Mouse (Mus musculus): Measurements from ENCODE around the gene Ftsj3. TPM values are rescaled to one million over a fixed set of nuclear protein-coding genes. Genes with fewer than 3 reads are reported as not detected.
"Not testable (repeated sequence)": the region's sequence is repeated elsewhere in the genome, so short reads cannot be mapped to it uniquely, and the experiment has no call there.

Ftsj3 gene
- polyA plus RNA-seq, 1 experiment from 2014 or later = 35.3 TPM

GRCm38 (mm10) chr11:106220603-106221002 lies 35.3 kb downstream of the Ftsj3 start:
- no peak for ATAC-seq (ENCODE audit: low read depth)
- no peak overlapping the region for H3K27ac ChIP-seq (replicated peaks)
- peaks cover 17% of the 10 kb centered on the region for H3K36me3 ChIP-seq
- no peaks in the 10 kb centered on the region for H3K9me3 ChIP-seq
- H3K9ac ChIP-seq = no peak overlapping the region
- H3K4me2 ChIP-seq = no peak overlapping the region
- 87% methylated on average over 3 of the region's 3 CpGs for WGBS
- peaks cover 41% of the 10 kb centered on the region for H3K4me1 ChIP-seq (replicated peaks)
- H3K27me3 ChIP-seq = no peaks in the 10 kb centered on the region
- no peak overlapping the region for H3K4me3 ChIP-seq

GRCm38 (mm10) chr11:106216730-106217490 lies 39.0 kb downstream of the Ftsj3 start, which contains the start of gene Ddx42:
Gene Ddx42, plus strand, starts transcription at chr11:106216926.
- peak; percentile 96 for ATAC-seq (ENCODE audit: low read depth)
- H3K27me3 ChIP-seq = no peaks in the 10 kb centered on the region
- H3K4me3 ChIP-seq = peak within 1 kb of the TSS; percentile 97
- H3K4me2 ChIP-seq = peak within 1 kb of the TSS; percentile 81
- H3K27ac ChIP-seq (replicated peaks) = peak within 1 kb of the TSS; percentile 97
- peaks cover 14% of the 10 kb centered on the region for H3K36me3 ChIP-seq
- H3K9me3 ChIP-seq = no peaks in the 10 kb centered on the region
- peak within 1 kb of the TSS; percentile 98 for H3K9ac ChIP-seq
- H3K4me1 ChIP-seq (replicated peaks) = peaks cover 60% of the 10 kb centered on the region
- WGBS = under 1% methylated on average over 70 of the region's 70 CpGs

- Histone ChIP-seq H3K4me3 (peak within 1 kb of the TSS; percentile 97), H3K36me3 (peaks cover 22% of the 10 kb centered on the region), H3K27me3 (no peaks in the 10 kb centered on the region), H3K4me2 (peak within 1 kb of the TSS; percentile 81), H3K27ac (replicated peaks) (peak within 1 kb of the TSS; percentile 97), H3K4me1 (replicated peaks) (peaks cover 60% of the 10 kb centered on the region), H3K9me3 (no peaks in the 10 kb centered on the region), H3K9ac (peak within 1 kb of the TSS; percentile 98)
- under 1% methylated on average over 46 of the region's 46 CpGs for WGBS
- ATAC-seq (ENCODE audit: low read depth) = peak; percentile 98
Measured at GRCm38 (mm10) chr11:106215927-106216729, 39.8 kb downstream of the Ftsj3 start, which contains the start of gene Ccdc47. Gene Ccdc47, minus strand, starts transcription at chr11:106216344.

GRCm38 (mm10) chr11:106215450-106215859 lies 40.4 kb downstream of the Ftsj3 start:
- H3K4me1 ChIP-seq (replicated peaks) = peaks cover 55% of the 10 kb centered on the region
- H3K27me3 ChIP-seq = no peaks in the 10 kb centered on the region
- no peaks in the 10 kb centered on the region for H3K9me3 ChIP-seq
- peak overlapping the region; percentile 81 for H3K4me2 ChIP-seq
- 35% methylated on average over 7 of the region's 7 CpGs for WGBS
- H3K4me3 ChIP-seq = peak overlapping the region; percentile 97
- peak overlapping the region; percentile 88 for H3K9ac ChIP-seq
- H3K36me3 ChIP-seq = peaks cover 27% of the 10 kb centered on the region
- peak overlapping the region; percentile 97 for H3K27ac ChIP-seq (replicated peaks)
- ATAC-seq (ENCODE audit: low read depth) = no peak

- Histone ChIP-seq H3K4me2 (peak overlapping the region; percentile 81), H3K27me3 (no peaks in the 10 kb centered on the region), H3K36me3 (peaks cover 33% of the 10 kb centered on the region), H3K4me3 (peak overlapping the region; percentile 97), H3K27ac (replicated peaks) (no peak overlapping the region), H3K9ac (peak overlapping the region; percentile 88), H3K4me1 (replicated peaks) (peaks cover 49% of the 10 kb centered on the region), H3K9me3 (no peaks in the 10 kb centered on the region)
- ATAC-seq (ENCODE audit: low read depth) = no peak
- WGBS = 90% methylated on average over 5 of the region's 5 CpGs
Measured at GRCm38 (mm10) chr11:106214856-106215255, 41.0 kb downstream of the Ftsj3 start.

- no peak overlapping the region for H3K4me3 ChIP-seq
- no peak overlapping the region for H3K9ac ChIP-seq
- no peak overlapping the region for H3K4me2 ChIP-seq
- H3K36me3 ChIP-seq = peaks cover 53% of the 10 kb centered on the region
- ATAC-seq (ENCODE audit: low read depth) = no peak
- 87% methylated on average over 8 of the region's 8 CpGs for WGBS
- no peak overlapping the region for H3K27ac ChIP-seq (replicated peaks)
- peaks cover 31% of the 10 kb centered on the region for H3K4me1 ChIP-seq (replicated peaks)
- H3K9me3 ChIP-seq = no peaks in the 10 kb centered on the region
- no peaks in the 10 kb centered on the region for H3K27me3 ChIP-seq
Measured at GRCm38 (mm10) chr11:106212771-106213170, 43.1 kb downstream of the Ftsj3 start.

- Histone ChIP-seq H3K9ac (no peak within 1 kb of the TSS), H3K4me1 (replicated peaks) (no peaks in the 10 kb centered on the region), H3K27ac (replicated peaks) (no peak within 1 kb of the TSS), H3K4me2 (no peak within 1 kb of the TSS), H3K9me3 (no peaks in the 10 kb centered on the region), H3K36me3 (peaks cover 87% of the 10 kb centered on the region), H3K27me3 (no peaks in the 10 kb centered on the region), H3K4me3 (no peak within 1 kb of the TSS)
- ATAC-seq (ENCODE audit: low read depth) = no peak
- 91% methylated on average over 5 of the region's 5 CpGs for WGBS
Measured at GRCm38 (mm10) chr11:106202123-106202465, 53.8 kb downstream of the Ftsj3 start, which contains the start of gene Strada. Gene Strada, minus strand, starts transcription at chr11:106202168.

- H3K4me1 ChIP-seq (replicated peaks) = no peaks in the 10 kb centered on the region
- H3K27me3 ChIP-seq = no peaks in the 10 kb centered on the region
- no peak overlapping the region for H3K4me3 ChIP-seq
- no peak for ATAC-seq (ENCODE audit: low read depth)
- H3K27ac ChIP-seq (replicated peaks) = no peak overlapping the region
- no peak overlapping the region for H3K9ac ChIP-seq
- no peak overlapping the region for H3K4me2 ChIP-seq
- WGBS = 96% methylated on average over 19 of the region's 19 CpGs
- H3K36me3 ChIP-seq = peaks cover 87% of the 10 kb centered on the region
- no peaks in the 10 kb centered on the region for H3K9me3 ChIP-seq
Measured at GRCm38 (mm10) chr11:106201337-106202122, 54.3 kb downstream of the Ftsj3 start.

- no peak for ATAC-seq (ENCODE audit: low read depth)
- H3K4me1 ChIP-seq (replicated peaks) = no peaks in the 10 kb centered on the region
- H3K9ac ChIP-seq = no peak overlapping the region
- no peak overlapping the region for H3K27ac ChIP-seq (replicated peaks)
- peaks cover 86% of the 10 kb centered on the region for H3K36me3 ChIP-seq
- H3K27me3 ChIP-seq = no peaks in the 10 kb centered on the region
- no peak overlapping the region for H3K4me3 ChIP-seq
- WGBS = 84% methylated on average over 6 of the region's 6 CpGs
- H3K9me3 ChIP-seq = no peaks in the 10 kb centered on the region
- no peak overlapping the region for H3K4me2 ChIP-seq
Measured at GRCm38 (mm10) chr11:106200756-106201155, 55.1 kb downstream of the Ftsj3 start.

- not testable (repeated sequence) for H3K27me3 ChIP-seq; H3K9me3 ChIP-seq; H3K4me1 ChIP-seq (replicated peaks); ATAC-seq (ENCODE audit: low read depth); H3K27ac ChIP-seq (replicated peaks); H3K4me2 ChIP-seq; H3K4me3 ChIP-seq; H3K9ac ChIP-seq
- 94% methylated on average over 7 of the region's 7 CpGs for WGBS
- peaks cover 81% of the 10 kb centered on the region for H3K36me3 ChIP-seq
Measured at GRCm38 (mm10) chr11:106199997-106200396, 55.9 kb downstream of the Ftsj3 start.

Measured in neural tube, embryonic 13.5 days (tissue).